Mouse (Mus musculus) ES-E14 (cell line): Measurements from ENCODE around the gene Slc25a19. TPM values are rescaled to one million over a fixed set of nuclear protein-coding genes. Genes with fewer than 3 reads are reported as not detected.
A peak's percentile ranks its signal among the peaks of the same experiment; 100 is the strongest.

Experiments
- DNase-seq: peaks from one replicate; pipeline ENCODE4 v3.0.0-alpha.2; 2013; ENCODE audit warnings: low read depth, low spot score
- H3K27ac ChIP-seq: 2 replicates; pipeline ENCODE4 v1.5.1; 2012; ENCODE audit warnings: low read depth, mild to moderate bottlenecking, low read length, moderate library complexity, mixed read lengths; ENCODE audit not compliant: poor library complexity, insufficient read depth, severe bottlenecking
- H3K36me3 ChIP-seq: 2 replicates; pipeline ENCODE4 v1.6.1; 2012; ENCODE audit warnings: mild to moderate bottlenecking, low read length, moderate library complexity, mixed read lengths; ENCODE audit not compliant: control insufficient read depth, poor library complexity, insufficient read depth, severe bottlenecking
- H3K4me1 ChIP-seq, 2 experiments: fragments of 150-350 bp in 1 of 2; sonication (generic) in 1 of 2; 2 replicates each; pipeline ENCODE4 v1.6.1; 2012; ENCODE audit warnings: low read length in 2 of 2, mild to moderate bottlenecking in 1 of 2, mixed read lengths in 1 of 2; ENCODE audit not compliant: control insufficient read depth in 2 of 2, insufficient read depth in 2 of 2, poor library complexity in 1 of 2
- H3K4me3 ChIP-seq, 2 experiments: fragments of 150-350 bp in 1 of 2; sonication (generic) in 1 of 2; 2 replicates each; pipeline ENCODE4 v1.5.1; 2012; ENCODE audit warnings: low read length in 2 of 2, low read depth in 1 of 2, mild to moderate bottlenecking in 1 of 2, mixed read lengths in 1 of 2; ENCODE audit not compliant: insufficient read depth in 1 of 2, poor library complexity in 1 of 2, severe bottlenecking in 1 of 2
- H3K9ac ChIP-seq: 2 replicates; pipeline ENCODE4 v1.6.1; 2012; ENCODE audit warnings: low read depth, mild to moderate bottlenecking, low read length, mixed read lengths; ENCODE audit not compliant: poor library complexity, insufficient read depth, severe bottlenecking
- H3K9me3 ChIP-seq: fragments of 150-350 bp; sonication (generic); 2 replicates; pipeline ENCODE4 v1.6.1; 2012; ENCODE audit warnings: low read depth, mild to moderate bottlenecking, low read length; ENCODE audit not compliant: control insufficient read depth, insufficient read depth
- CHD2 ChIP-seq: IDR thresholded peaks from 2 replicates; pipeline ENCODE4 v1.6.1; 2014; ENCODE audit warnings: mild to moderate bottlenecking, low read depth, low read length, inconsistent platforms
- HCFC1 ChIP-seq: IDR thresholded peaks from 2 replicates; pipeline ENCODE4 v1.6.1; 2012; ENCODE audit warnings: low read length, inconsistent platforms, borderline replicate concordance; ENCODE audit not compliant: insufficient read depth
- MAFK ChIP-seq: IDR thresholded peaks from 2 replicates; pipeline ENCODE4 v1.6.1; 2014; ENCODE audit warnings: mild to moderate bottlenecking, low read depth, low read length, inconsistent platforms; ENCODE audit not compliant: insufficient read depth
- ZC3H11A ChIP-seq: IDR thresholded peaks from 2 replicates; pipeline ENCODE4 v1.6.1; 2012; ENCODE audit warnings: low read depth, mild to moderate bottlenecking, inconsistent platforms, low read length, borderline replicate concordance
- ZNF384 ChIP-seq: IDR thresholded peaks from 2 replicates; pipeline ENCODE4 v1.6.1; 2012; ENCODE audit warnings: low read depth, low read length, inconsistent platforms
- in situ Hi-C, 2 experiments: fragments of 600-800 bp; cut with MboI; formaldehyde crosslinking; loops; one replicate each; pipeline ENCODE4 v1.15.1; 2025; ENCODE audit warnings: low sequenced_read_pairs in 2 of 2, inconsistent platforms in 1 of 2; ENCODE audit not compliant: unreplicated experiment in 2 of 2
- total RNA-seq: library from RNA; depleted of rRNA; stranded (reverse); fragments of 300-350 nt; gene quantifications from 2 replicates; pipeline ENCODE4 v1.2.3, GENCODE M21; 2012

Gene Slc25a19
- total RNA-seq, 1 experiment = 23.6 TPM

GRCm38 (mm10) chr11:115619949-115620348, 8.1 kb downstream of the Slc25a19 start:
- TF ChIP-seq ZNF384 (no peak), MAFK (no peak), ZC3H11A (no peak), CHD2 (no peak), HCFC1 (no peak)
- Histone ChIP-seq H3K4me1 (peaks cover 14 to 16% of the 10 kb centered on the region in 2 experiments; a peak in 2 of 4 replicates), H3K27ac (no peak overlapping the region), H3K4me3 (no peak overlapping the region), H3K9ac (no peak overlapping the region), H3K36me3 (peaks cover 22% of the 10 kb centered on the region), H3K9me3 (no peaks in the 10 kb centered on the region)
- DNase-seq = no peak
- in situ Hi-C loops = no loop called here

GRCm38 (mm10) chr11:115618732-115619516, 9.2 kb downstream of the Slc25a19 start:
- Histone ChIP-seq H3K9ac (no peak overlapping the region), H3K36me3 (peaks cover 24% of the 10 kb centered on the region), H3K4me1 (peaks cover 16 to 22% of the 10 kb centered on the region in 2 experiments; a peak in 3 of 4 replicates), H3K27ac (no peak overlapping the region), H3K4me3 (no peak overlapping the region), H3K9me3 (no peaks in the 10 kb centered on the region)
- no peak for DNase-seq
- no peak for TF ChIP-seq CHD2
- TF ChIP-seq ZC3H11A = no peak
- TF ChIP-seq HCFC1 = no peak
- TF ChIP-seq MAFK = no peak
- no peak for TF ChIP-seq ZNF384
- in situ Hi-C loops = no loop called here

- H3K9ac ChIP-seq = no peak overlapping the region; the same call in 1 of the 2 replicates
- no peak overlapping the region for H3K27ac ChIP-seq
- peaks cover 21% of the 10 kb centered on the region for H3K36me3 ChIP-seq
- TF ChIP-seq HCFC1 = no peak
- TF ChIP-seq ZNF384 = no peak
- no peak for TF ChIP-seq CHD2
- TF ChIP-seq MAFK = no peak
- TF ChIP-seq ZC3H11A = no peak
- DNase-seq = no peak
- peaks cover 24 to 28% of the 10 kb centered on the region in 2 experiments; a peak in 3 of 4 replicates for H3K4me1 ChIP-seq
- in situ Hi-C loops = no loop called here
- H3K9me3 ChIP-seq = no peaks in the 10 kb centered on the region
- no peak overlapping the region for H3K4me3 ChIP-seq
These were observed 10.1 kb downstream of the Slc25a19 start for GRCm38 (mm10) chr11:115618001-115618400.

GRCm38 (mm10) chr11:115616893-115617292, 11.2 kb downstream of the Slc25a19 start:
- peak overlapping the region; percentile 75; the same call in 1 of the 2 replicates for H3K27ac ChIP-seq
- H3K9ac ChIP-seq = peak overlapping the region; percentile 78; the same call in 1 of the 2 replicates
- H3K4me3 ChIP-seq = peak overlapping the region; percentile 51 to 55
- no peak for DNase-seq
- TF ChIP-seq ZNF384 = no peak
- no peak for TF ChIP-seq ZC3H11A
- no peak for TF ChIP-seq MAFK
- TF ChIP-seq CHD2 = no peak
- no peak for TF ChIP-seq HCFC1
- H3K9me3 ChIP-seq = no peaks in the 10 kb centered on the region
- H3K36me3 ChIP-seq = peaks cover 12% of the 10 kb centered on the region
- peaks cover 24 to 28% of the 10 kb centered on the region in 2 experiments; a peak in 3 of 4 replicates for H3K4me1 ChIP-seq
- in situ Hi-C loops = no loop called here
